Mouse (Mus musculus): ENCODE data around the gene Pdzk1.

DNA sequence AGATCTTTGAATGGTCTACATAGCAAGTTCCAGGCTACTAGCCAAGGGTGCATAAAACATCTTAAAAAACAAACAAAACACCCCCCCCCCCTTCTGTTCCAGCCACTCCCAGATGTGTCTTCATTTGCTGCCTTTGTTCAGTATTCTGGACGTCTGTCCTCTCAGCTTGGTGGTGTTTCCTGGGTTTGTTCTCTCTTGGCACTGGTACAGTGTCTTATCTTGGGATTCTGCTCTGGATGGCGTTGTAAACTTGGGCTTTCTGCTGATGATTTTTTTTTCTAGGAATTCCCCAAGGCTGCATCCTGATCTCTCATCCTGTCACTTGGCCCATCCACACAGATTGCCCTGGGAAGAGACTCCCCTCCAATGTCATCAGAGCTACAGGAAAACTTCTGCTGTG is 7.3 kb downstream of the Pdzk1 start:
- no peak for TF ChIP-seq CTCF (IDR thresholded peaks at IDR 0.05)
- no peak for TF ChIP-seq POLR2A (IDR thresholded peaks at IDR 0.05; ENCODE audit: insufficient read depth, low read depth, low read length)
- no peak for TF ChIP-seq EP300 (IDR thresholded peaks at IDR 0.05; ENCODE audit: insufficient read depth, low read depth, low read length)
